Mouse (Mus musculus) brain, embryonic 14.5 days (tissue): ENCODE data around the gene Tnnt2.

Source experiments
- CTCF ChIP-seq: fragments of 200-500 bp; IDR thresholded peaks from 2 replicates; pipeline ENCODE4 v1.5.1; 2012; ENCODE audit warnings: inconsistent platforms, mild to moderate bottlenecking, moderate library complexity, borderline replicate concordance; ENCODE audit not compliant: insufficient read depth, insufficient read length; ENCODE audit errors: extremely low read depth
- POLR2A ChIP-seq: fragments of 200-500 bp; IDR thresholded peaks from 2 replicates; pipeline ENCODE4 v1.6.1; 2012; ENCODE audit warnings: mild to moderate bottlenecking, inconsistent platforms, borderline replicate concordance; ENCODE audit not compliant: poor library complexity, insufficient read depth, insufficient read length, severe bottlenecking; ENCODE audit errors: extremely low read depth

- no peak for TF ChIP-seq POLR2A
- no peak for TF ChIP-seq CTCF
Measured at GRCm38 (mm10) chr1:135861091-135861490, 24.9 kb downstream of the Tnnt2 start.
